Mouse (Mus musculus): ENCODE results near the gene Ces4a. TPM values are rescaled to one million over a fixed set of nuclear protein-coding genes. Genes with fewer than 3 reads are reported as not detected.

Ces4a gene
- polyA plus RNA-seq, 1 experiment from 2014 or later = not detected

GRCm38 (mm10) chr8:105152623-105153398 is 21.2 kb downstream of the Ces4a start:
- H3K27ac ChIP-seq = no peak overlapping the region
- peak; percentile 61; the same call in 1 of the 2 replicates for ATAC-seq (ENCODE audit: insufficient read depth, low FRiP score, low read depth)
- WGBS = 4% methylated on average over 27 of the region's 27 CpGs
- no peak overlapping the region for H3K9ac ChIP-seq
- peaks cover 11% of the 10 kb centered on the region; the same call in 1 of the 2 replicates for H3K4me1 ChIP-seq
- no peaks in the 10 kb centered on the region for H3K36me3 ChIP-seq
- peak overlapping the region; percentile 61 for H3K4me2 ChIP-seq
- no peaks in the 10 kb centered on the region; the same call in 1 of the 2 replicates for H3K27me3 ChIP-seq (replicated peaks)
- H3K9me3 ChIP-seq = no peaks in the 10 kb centered on the region
- peak overlapping the region; percentile 31 for H3K4me3 ChIP-seq (replicated peaks)

GRCm38 (mm10) chr8:105154316-105154715 is 22.7 kb downstream of the Ces4a start:
- Histone ChIP-seq H3K4me1 (peaks cover 11% of the 10 kb centered on the region; the same call in 1 of the 2 replicates), H3K27ac (no peak overlapping the region), H3K4me2 (no peak overlapping the region), H3K9ac (no peak overlapping the region), H3K27me3 (replicated peaks) (no peaks in the 10 kb centered on the region; the same call in 1 of the 2 replicates), H3K36me3 (no peaks in the 10 kb centered on the region), H3K9me3 (no peaks in the 10 kb centered on the region), H3K4me3 (replicated peaks) (no peak overlapping the region)
- 87% methylated on average over 5 of the region's 5 CpGs for WGBS
- no peak for ATAC-seq (ENCODE audit: insufficient read depth, low FRiP score, low read depth)

GRCm38 (mm10) chr8:105155091-105155745 is 23.6 kb downstream of the Ces4a start:
- Histone ChIP-seq H3K27me3 (replicated peaks) (no peaks in the 10 kb centered on the region; the same call in 1 of the 2 replicates), H3K4me2 (no peak overlapping the region), H3K36me3 (no peaks in the 10 kb centered on the region), H3K4me3 (replicated peaks) (no peak overlapping the region), H3K9ac (no peak overlapping the region), H3K9me3 (no peaks in the 10 kb centered on the region), H3K27ac (no peak overlapping the region), H3K4me1 (peaks cover 11% of the 10 kb centered on the region; the same call in 1 of the 2 replicates)
- no peak for ATAC-seq (ENCODE audit: insufficient read depth, low FRiP score, low read depth)
- WGBS = 82% methylated on average over 6 of the region's 6 CpGs

GRCm38 (mm10) chr8:105157555-105157954 is 26.0 kb downstream of the Ces4a start:
- ATAC-seq (ENCODE audit: insufficient read depth, low FRiP score, low read depth) = no peak
- Histone ChIP-seq H3K4me1 (peaks cover 10% of the 10 kb centered on the region; the same call in 1 of the 2 replicates), H3K4me3 (replicated peaks) (no peak overlapping the region), H3K4me2 (no peak overlapping the region), H3K36me3 (no peaks in the 10 kb centered on the region), H3K9ac (no peak overlapping the region), H3K9me3 (no peaks in the 10 kb centered on the region), H3K27ac (no peak overlapping the region), H3K27me3 (replicated peaks) (no peaks in the 10 kb centered on the region; the same call in 1 of the 2 replicates)
- WGBS = 51% methylated on average over 10 of the region's 10 CpGs

- H3K9ac ChIP-seq = no peak overlapping the region
- H3K4me2 ChIP-seq = no peak overlapping the region
- no peaks in the 10 kb centered on the region for H3K27me3 ChIP-seq (replicated peaks)
- no peaks in the 10 kb centered on the region for H3K36me3 ChIP-seq
- no peak for ATAC-seq (ENCODE audit: insufficient read depth, low FRiP score, low read depth)
- H3K9me3 ChIP-seq = no peaks in the 10 kb centered on the region
- H3K4me3 ChIP-seq (replicated peaks) = no peak overlapping the region
- H3K4me1 ChIP-seq = peaks cover 4% of the 10 kb centered on the region; the same call in 1 of the 2 replicates
- H3K27ac ChIP-seq = no peak overlapping the region
- WGBS = 64% methylated on average over 3 of the region's 3 CpGs
Measured at GRCm38 (mm10) chr8:105158084-105158483, 26.5 kb downstream of the Ces4a start.

GRCm38 (mm10) chr8:105161121-105161652 is 29.6 kb downstream of the Ces4a start:
- Histone ChIP-seq H3K4me1 (no peaks in the 10 kb centered on the region), H3K4me3 (replicated peaks) (no peak overlapping the region), H3K9me3 (no peaks in the 10 kb centered on the region), H3K27me3 (replicated peaks) (no peaks in the 10 kb centered on the region), H3K4me2 (no peak overlapping the region), H3K9ac (no peak overlapping the region), H3K27ac (no peak overlapping the region), H3K36me3 (no peaks in the 10 kb centered on the region)
- no peak for ATAC-seq (ENCODE audit: insufficient read depth, low FRiP score, low read depth)
- 47% methylated on average over 3 of the region's 3 CpGs for WGBS

GRCm38 (mm10) chr8:105164272-105164902 is 32.8 kb downstream of the Ces4a start:
- no peaks in the 10 kb centered on the region for H3K9me3 ChIP-seq
- peak; percentile 38; the same call in 1 of the 2 replicates for ATAC-seq (ENCODE audit: insufficient read depth, low FRiP score, low read depth)
- no peaks in the 10 kb centered on the region for H3K36me3 ChIP-seq
- H3K27me3 ChIP-seq (replicated peaks) = no peaks in the 10 kb centered on the region
- H3K9ac ChIP-seq = no peak overlapping the region
- H3K4me3 ChIP-seq (replicated peaks) = no peak overlapping the region
- H3K4me2 ChIP-seq = peak overlapping the region; percentile 10; the same call in 1 of the 2 replicates
- no peak overlapping the region for H3K27ac ChIP-seq
- no peaks in the 10 kb centered on the region for H3K4me1 ChIP-seq
- 19% methylated on average over 6 of the region's 6 CpGs for WGBS

GRCm38 (mm10) chr8:105165191-105165590 is 33.6 kb downstream of the Ces4a start:
- Histone ChIP-seq H3K4me2 (no peak overlapping the region), H3K9ac (no peak overlapping the region), H3K9me3 (no peaks in the 10 kb centered on the region), H3K4me1 (no peaks in the 10 kb centered on the region), H3K36me3 (no peaks in the 10 kb centered on the region), H3K4me3 (replicated peaks) (no peak overlapping the region), H3K27me3 (replicated peaks) (no peaks in the 10 kb centered on the region), H3K27ac (no peak overlapping the region)
- 78% methylated on average over 2 of the region's 2 CpGs for WGBS
- ATAC-seq (ENCODE audit: insufficient read depth, low FRiP score, low read depth) = no peak

- no peaks in the 10 kb centered on the region for H3K9me3 ChIP-seq
- no peak overlapping the region for H3K4me3 ChIP-seq (replicated peaks)
- H3K27me3 ChIP-seq (replicated peaks) = no peaks in the 10 kb centered on the region
- H3K36me3 ChIP-seq = no peaks in the 10 kb centered on the region
- WGBS = 72% methylated on average over 2 of the region's 2 CpGs
- H3K4me2 ChIP-seq = no peak overlapping the region
- ATAC-seq (ENCODE audit: insufficient read depth, low FRiP score, low read depth) = no peak
- H3K27ac ChIP-seq = no peak overlapping the region
- H3K4me1 ChIP-seq = no peaks in the 10 kb centered on the region
- no peak overlapping the region for H3K9ac ChIP-seq
Measured at GRCm38 (mm10) chr8:105167116-105167515, 35.5 kb downstream of the Ces4a start.

GRCm38 (mm10) chr8:105169582-105169981 is 38.0 kb downstream of the Ces4a start:
- Histone ChIP-seq H3K4me2 (peak overlapping the region; percentile 68), H3K4me3 (replicated peaks) (no peak overlapping the region), H3K36me3 (no peaks in the 10 kb centered on the region), H3K9ac (no peak overlapping the region), H3K27me3 (replicated peaks) (no peaks in the 10 kb centered on the region), H3K4me1 (peaks cover 6% of the 10 kb centered on the region; the same call in 1 of the 2 replicates), H3K9me3 (no peaks in the 10 kb centered on the region), H3K27ac (peak overlapping the region; percentile 82)
- ATAC-seq (ENCODE audit: insufficient read depth, low FRiP score, low read depth) = no peak
- 36% methylated on average over 3 of the region's 3 CpGs for WGBS

GRCm38 (mm10) chr8:105170041-105170380 is 38.4 kb downstream of the Ces4a start:
- Histone ChIP-seq H3K27ac (peak overlapping the region; percentile 82), H3K4me1 (peaks cover 6% of the 10 kb centered on the region; the same call in 1 of the 2 replicates), H3K27me3 (replicated peaks) (no peaks in the 10 kb centered on the region), H3K4me2 (peak overlapping the region; percentile 68), H3K36me3 (no peaks in the 10 kb centered on the region), H3K9me3 (no peaks in the 10 kb centered on the region), H3K4me3 (replicated peaks) (peak overlapping the region; percentile 83), H3K9ac (peak overlapping the region; percentile 19; the same call in 1 of the 2 replicates)
- peak; percentile 1; the same call in 1 of the 2 replicates for ATAC-seq (ENCODE audit: insufficient read depth, low FRiP score, low read depth)
- 2% methylated on average over 5 of the region's 5 CpGs for WGBS
